ENCODE assay signal across 10 mouse cellular contexts in genomic region chr14:117908231-117908920, GRCm38 (mm10).
DNase-seq lines count a peak whose midpoint lies in the region; ATAC-seq and TF ChIP-seq lines count a peak whose summit lies in the region.
"Had no signal": no experiment of that assay in that cellular context is flagged by ENCODE, and none has a peak within 500 bp of the region (broad histone marks: within the 10 kb centered on the region; RNA-seq: fewer than 3 reads in every experiment).

No protein-coding gene starts in this region.

- no peaks in the 10 kb centered on the region for H3K79me2 ChIP-seq in liver, adult 2 months (ENCODE audit: control insufficient read depth, insufficient read depth, low read length)

- no peak for ATAC-seq in forebrain, embryonic 11.5 days (replicated peaks; ENCODE audit: low FRiP score)
- ATAC-seq in forebrain, embryonic 16.5 days: no peak
- ATAC-seq in stomach, embryonic 15.5 days (ENCODE audit: insufficient read depth, low FRiP score, low read depth): no peak

- intact Hi-C loops in heart, postnatal 10 days (cut with DNase I): no loop called here

- peak; percentile 49 for DNase-seq in forebrain, embryonic 11.5 days (ENCODE audit: low spot score)
- peak; percentile 8 for DNase-seq in liver, adult 2 months (ENCODE audit: extremely low read depth, low read depth, low spot score)
- DNase-seq in liver: no peak
- DNase-seq in heart, postnatal 10 days: peak; percentile 47 to 54
- no peak for DNase-seq in right cerebral cortex, adult 18-20 months
- DNase-seq in layer of hippocampus, adult 9-10 months (ENCODE audit: low spot score): no peak

- H3K4me2 ChIP-seq in forebrain, embryonic 11.5 days (ENCODE audit: low read depth, low read length, severe bottlenecking): no peak overlapping the region
- no peak overlapping the region for H3K4me2 ChIP-seq in forebrain, embryonic 16.5 days (ENCODE audit: low read length)
- no peak overlapping the region for H3K4me2 ChIP-seq in stomach, embryonic 15.5 days
- H3K4me2 ChIP-seq: lung, embryonic 15.5 days; neural tube, embryonic 13.5 days had no signal

- H3K27me3 ChIP-seq in forebrain, embryonic 11.5 days (ENCODE audit: control insufficient read depth, insufficient read depth, low read length): no peaks in the 10 kb centered on the region
- no peaks in the 10 kb centered on the region for H3K27me3 ChIP-seq in forebrain, embryonic 16.5 days (replicated peaks; ENCODE audit: control insufficient read depth, insufficient read depth, low read length)
- no peaks in the 10 kb centered on the region for H3K27me3 ChIP-seq in liver, adult 2 months (ENCODE audit: control insufficient read depth, insufficient read depth, low read length)
- H3K27me3 ChIP-seq in stomach, embryonic 15.5 days (replicated peaks): no peaks in the 10 kb centered on the region
- H3K27me3 ChIP-seq: lung, embryonic 15.5 days had no signal

- no peak for TF ChIP-seq CTCF in liver, adult 2 months (IDR thresholded peaks at IDR 0.05; ENCODE audit: low read depth, low read length)

- H3K36me3 ChIP-seq in forebrain, embryonic 11.5 days (ENCODE audit: control insufficient read depth, insufficient read depth, low read length): no peaks in the 10 kb centered on the region
- no peaks in the 10 kb centered on the region for H3K36me3 ChIP-seq in forebrain, embryonic 16.5 days (ENCODE audit: control insufficient read depth, insufficient read depth)
- H3K36me3 ChIP-seq in liver, adult 2 months (ENCODE audit: control insufficient read depth, insufficient read depth, low read length): no peaks in the 10 kb centered on the region
- H3K36me3 ChIP-seq in stomach, embryonic 15.5 days: no peaks in the 10 kb centered on the region
- H3K36me3 ChIP-seq: lung, embryonic 15.5 days; neural tube, embryonic 13.5 days had no signal

- H3K4me3 ChIP-seq in forebrain, embryonic 11.5 days (ENCODE audit: low read depth, low read length): no peak overlapping the region
- no peak overlapping the region for H3K4me3 ChIP-seq in forebrain, embryonic 16.5 days (replicated peaks; ENCODE audit: low read length)
- no peak overlapping the region for H3K4me3 ChIP-seq in liver, adult 2 months (ENCODE audit: insufficient read depth, low read depth, low read length)
- H3K4me3 ChIP-seq in stomach, embryonic 15.5 days (replicated peaks): no peak overlapping the region
- H3K4me3 ChIP-seq: lung, embryonic 15.5 days; neural tube, embryonic 13.5 days had no signal

- H3K9me3 ChIP-seq in forebrain, embryonic 11.5 days (ENCODE audit: control insufficient read depth, low read length): no peaks in the 10 kb centered on the region
- H3K9me3 ChIP-seq in forebrain, embryonic 16.5 days (ENCODE audit: control insufficient read depth, low read length): no peaks in the 10 kb centered on the region
- no peaks in the 10 kb centered on the region for H3K9me3 ChIP-seq in stomach, embryonic 15.5 days
- H3K9me3 ChIP-seq: lung, embryonic 15.5 days; neural tube, embryonic 13.5 days had no signal

- peaks cover 4% of the 10 kb centered on the region; the same call in 1 of the 2 replicates for H3K4me1 ChIP-seq in forebrain, embryonic 11.5 days (replicated peaks; ENCODE audit: control insufficient read depth, insufficient read depth, low read length)
- H3K4me1 ChIP-seq in forebrain, embryonic 16.5 days (replicated peaks; ENCODE audit: control insufficient read depth, insufficient read depth, low read length): peaks cover 10% of the 10 kb centered on the region
- no peaks in the 10 kb centered on the region for H3K4me1 ChIP-seq in liver, adult 2 months (ENCODE audit: control insufficient read depth, insufficient read depth, low read length)
- peaks cover 6% of the 10 kb centered on the region; the same call in 1 of the 2 replicates for H3K4me1 ChIP-seq in stomach, embryonic 15.5 days

- H3K9ac ChIP-seq in forebrain, embryonic 11.5 days (ENCODE audit: low read length): no peak overlapping the region
- H3K9ac ChIP-seq in forebrain, embryonic 16.5 days (replicated peaks; ENCODE audit: low read depth, low read length): no peak overlapping the region
- no peak overlapping the region for H3K9ac ChIP-seq in liver, adult 2 months (ENCODE audit: low read depth, low read length)
- H3K9ac ChIP-seq in stomach, embryonic 15.5 days: no peak overlapping the region
- H3K9ac ChIP-seq: lung, embryonic 15.5 days; neural tube, embryonic 13.5 days had no signal

- TF ChIP-seq POLR2A in liver, adult 2 months (IDR thresholded peaks at IDR 0.05; ENCODE audit: extremely low read depth, insufficient read depth, low read length): no peak

- 85% methylated on average over 8 of the region's 8 CpGs for WGBS in forebrain, embryonic 11.5 days
- 82% methylated on average over 8 of the region's 8 CpGs for WGBS in forebrain, embryonic 16.5 days
- 73% methylated on average over 8 of the region's 8 CpGs for WGBS in liver, adult 2 months
- WGBS in stomach, embryonic 15.5 days: 42% methylated on average over 8 of the region's 8 CpGs

- H3K27ac ChIP-seq in forebrain, embryonic 11.5 days (ENCODE audit: low read depth, low read length): no peak overlapping the region
- H3K27ac ChIP-seq in forebrain, embryonic 16.5 days (ENCODE audit: low read length): no peak overlapping the region
- 0 out of 2 replicates have a peak overlapping the region, but pooled peaks have one; percentile 8 for H3K27ac ChIP-seq in liver, adult 2 months (replicated peaks; ENCODE audit: insufficient read depth, low read depth, low read length)
- H3K27ac ChIP-seq in stomach, embryonic 15.5 days: peak overlapping the region; percentile 46
- H3K27ac ChIP-seq: lung, embryonic 15.5 days; neural tube, embryonic 13.5 days had no signal

Comparison
In these comparisons a context has a peak if more than half of its experiments do, and no peak if none do; other contexts are left out.
1. DNase-seq: peak in forebrain, embryonic 11.5 days (single experiment), liver, adult 2 months (single experiment) and heart, postnatal 10 days (2 of 2); none in liver (single experiment), right cerebral cortex, adult 18-20 months (single experiment) and layer of hippocampus, adult 9-10 months (single experiment).
2. H3K27ac ChIP-seq: peak in liver, adult 2 months (single experiment) and stomach, embryonic 15.5 days (single experiment); none in forebrain, embryonic 11.5 days (single experiment) and forebrain, embryonic 16.5 days (single experiment).